Mouse (Mus musculus): ENCODE data around the gene Pcgf2.
"Not testable (repeated sequence)": the region's sequence is repeated elsewhere in the genome, so short reads cannot be mapped to it uniquely, and the experiment has no call there.

The Pcgf2 gene

GRCm38 (mm10) chr11:97660734-97661647 lies 39.3 kb downstream of the Pcgf2 start:
- CTCF ChIA-PET = interaction anchor here in 3 of 4 experiments (0.6 to 2.9 kb wide), 4 partner anchors 9 to 73 kb away, joined by 3 to 22 read pairs (median 3); no protein-coding TSS in a partner anchor
- POLR2A ChIA-PET = interaction anchor here (0.5 to 29.4 kb wide), 40 partner anchors 0 to 405 kb away, joined by 3 to 970 read pairs (median 6); partner anchors contain the start of genes Epop (in 3 of the 4), Psmb3 (in 3 of the 4), Cisd3 (in 2 of the 4) and Mllt6 (in 2 of the 4)

GRCm38 (mm10) chr11:97659990-97660714 lies 40.1 kb downstream of the Pcgf2 start:
- ChIA-PET POLR2A (interaction anchor here (0.5 to 29.4 kb wide), 31 partner anchors 1 to 384 kb away, joined by 3 to 970 read pairs (median 11); partner anchors contain the start of genes Epop (in 3 of the 4), Psmb3 (in 3 of the 4), Mllt6 (in 2 of the 4) and Pcgf2 (in 2 of the 4)), CTCF (interaction anchor here in 1 of 4 experiments (1.7 to 2.9 kb wide), 2 partner anchors 11 to 15 kb away, joined by 4 to 22 read pairs; no protein-coding TSS in a partner anchor)

DNA sequence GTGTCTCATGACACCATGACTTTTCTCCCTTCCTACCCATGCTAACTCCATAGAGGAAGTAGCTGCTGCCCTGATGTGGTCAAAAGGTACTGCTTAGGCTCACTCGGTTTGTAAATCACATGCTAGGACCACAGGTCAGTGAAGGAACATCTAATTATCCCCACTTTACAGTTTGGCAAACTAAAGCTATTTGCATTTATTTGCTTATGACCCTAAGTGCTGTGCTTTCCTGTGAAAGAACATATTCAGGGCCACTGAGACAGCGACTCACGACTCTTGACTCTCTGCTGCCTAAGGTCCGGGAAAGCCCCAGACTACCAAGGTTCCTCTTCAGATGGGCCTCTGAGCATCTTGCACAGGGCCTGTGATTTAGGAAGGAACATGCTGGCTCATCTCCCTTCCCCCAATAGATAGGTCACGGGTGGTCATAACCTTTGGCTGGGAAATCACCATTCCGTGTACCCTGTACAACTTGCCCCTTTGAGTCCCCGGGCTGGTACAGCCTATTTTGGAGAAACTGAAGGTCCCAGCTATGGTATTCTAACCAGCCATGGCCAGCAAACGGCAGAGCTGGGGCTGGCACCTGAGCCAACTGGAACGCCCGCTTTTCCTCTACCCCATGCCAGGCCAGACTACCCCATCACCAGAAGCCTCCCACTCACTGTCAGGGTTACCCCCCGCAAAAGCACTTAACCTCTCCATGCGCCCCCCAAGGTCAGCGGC lies 40.9 kb downstream of the Pcgf2 start:
- POLR2A ChIA-PET = interaction anchor here (0.6 to 29.4 kb wide), 44 partner anchors 1 to 699 kb away, joined by 3 to 970 read pairs (median 6); partner anchors contain the start of genes Cisd3 (in 3 of the 4), Psmb3 (in 3 of the 4), Epop (in 2 of the 4) and Mllt6 (in 2 of the 4)
- CTCF ChIA-PET = interaction anchor here in 3 of 4 experiments (0.5 to 4.0 kb wide), 9 partner anchors 12 to 170 kb away, joined by 3 to 31 read pairs (median 4); partner anchors contain the start of gene Epop (in 1 of the 3)

GRCm38 (mm10) chr11:97658751-97659266 lies 41.5 kb downstream of the Pcgf2 start:
- POLR2A ChIA-PET = interaction anchor here (0.5 to 29.4 kb wide), 60 partner anchors 2 to 699 kb away, joined by 3 to 970 read pairs (median 5); partner anchors contain the start of genes Psmb3 (in 4 of the 4), Cisd3 (in 3 of the 4), Epop (in 3 of the 4) and Pcgf2 (in 3 of the 4)
- CTCF ChIA-PET = interaction anchor here (0.5 to 4.0 kb wide), 18 partner anchors 9 to 345 kb away, joined by 3 to 31 read pairs (median 4); partner anchors contain the start of gene Epop (in 1 of the 4)

- ChIA-PET CTCF (interaction anchor here (0.6 to 4.0 kb wide), 17 partner anchors 7 to 348 kb away, joined by 3 to 31 read pairs (median 4); no protein-coding TSS in a partner anchor), POLR2A (interaction anchor here (0.5 to 29.4 kb wide), 52 partner anchors 8 to 483 kb away, joined by 3 to 970 read pairs (median 5); partner anchors contain the start of genes Psmb3 (in 4 of the 4), Cisd3 (in 3 of the 4), Epop (in 3 of the 4) and Pcgf2 (in 3 of the 4))
Measured at GRCm38 (mm10) chr11:97657967-97658366, 42.3 kb downstream of the Pcgf2 start.

GRCm38 (mm10) chr11:97657184-97657945 lies 42.9 kb downstream of the Pcgf2 start:
- ChIA-PET CTCF (interaction anchor here (0.6 to 4.0 kb wide), 18 partner anchors 8 to 347 kb away, joined by 3 to 31 read pairs (median 4); no protein-coding TSS in a partner anchor), POLR2A (interaction anchor here (0.6 to 29.4 kb wide), 63 partner anchors 8 to 640 kb away, joined by 3 to 970 read pairs (median 4); partner anchors contain the start of genes Psmb3 (in 4 of the 4), Cisd3 (in 3 of the 4), Epop (in 3 of the 4) and Pcgf2 (in 3 of the 4))

DNA sequence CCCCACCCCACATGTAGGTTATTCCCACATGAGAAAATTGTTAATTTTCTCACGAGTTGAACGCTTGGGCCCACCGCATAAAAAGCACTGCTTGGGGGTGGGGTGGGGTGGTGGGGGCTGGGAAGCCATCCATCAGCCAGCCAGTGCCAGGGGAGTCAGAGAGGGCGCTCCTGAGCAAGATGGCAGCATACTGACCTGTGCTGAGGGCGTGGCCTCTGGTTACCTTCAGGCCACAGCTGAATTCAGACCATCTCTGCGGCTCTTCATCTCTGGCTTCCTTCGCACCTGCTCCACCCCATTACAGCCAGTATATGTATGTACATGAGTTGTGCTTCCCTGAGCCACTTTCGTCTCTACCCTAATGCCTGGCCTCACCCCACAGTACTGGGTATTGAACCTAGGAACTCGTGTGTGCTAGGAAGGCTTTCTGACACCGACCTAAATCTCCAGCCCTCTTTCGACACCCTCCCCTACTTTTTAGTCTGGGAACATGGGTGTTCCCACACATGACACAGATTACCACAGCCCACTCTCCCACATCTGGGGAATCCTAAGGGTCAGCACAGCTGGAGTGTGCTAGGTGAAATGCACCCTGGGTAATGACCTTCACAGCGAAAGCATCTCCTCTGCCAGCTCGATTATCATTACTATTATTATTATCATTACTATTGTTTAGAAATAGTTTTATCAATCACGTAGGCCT lies 43.9 kb downstream of the Pcgf2 start:
- POLR2A ChIA-PET = interaction anchor here (0.6 to 29.4 kb wide), 43 partner anchors 9 to 570 kb away, joined by 3 to 970 read pairs (median 4); partner anchors contain the start of genes Epop (in 3 of the 4), Mllt6 (in 2 of the 4), Psmb3 (in 2 of the 4) and 1700001P01Rik (in 1 of the 4)
- CTCF ChIA-PET = interaction anchor here (0.6 to 4.0 kb wide), 16 partner anchors 9 to 782 kb away, joined by 3 to 31 read pairs (median 3); partner anchors contain the start of gene Mien1 (in 1 of the 4)

- POLR2A ChIA-PET = interaction anchor here (0.6 to 24.1 kb wide), 46 partner anchors 8 to 412 kb away, joined by 3 to 970 read pairs (median 4); partner anchors contain the start of genes Mllt6 (in 3 of the 4), Arhgap23 (in 1 of the 4), Cisd3 (in 1 of the 4) and Epop (in 1 of the 4)
- CTCF ChIA-PET = interaction anchor here (0.5 to 2.4 kb wide), 11 partner anchors 9 to 159 kb away, joined by 3 to 18 read pairs (median 6); no protein-coding TSS in a partner anchor
Measured at GRCm38 (mm10) chr11:97654210-97654609, 46.1 kb downstream of the Pcgf2 start.

DNA sequence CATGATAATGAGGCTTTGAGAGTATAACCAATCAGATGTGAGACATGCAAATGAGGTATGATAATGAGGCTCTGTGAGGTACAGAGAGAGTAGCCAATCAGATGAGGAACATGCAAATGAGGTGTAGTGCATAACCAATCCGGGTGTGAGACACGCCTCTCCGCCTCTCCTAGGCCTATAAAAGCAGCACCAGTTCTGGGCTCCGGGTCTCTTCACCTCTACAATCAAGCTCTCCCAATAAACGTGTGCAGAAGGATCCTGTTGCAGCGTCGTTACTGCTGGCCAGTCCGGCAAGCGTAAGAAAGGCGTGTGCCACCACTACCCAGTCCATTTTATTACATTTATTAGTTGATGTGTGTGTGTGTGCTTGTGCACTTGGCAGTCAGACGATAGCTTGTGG lies 46.9 kb downstream of the Pcgf2 start:
- CTCF ChIA-PET = interaction anchor here (0.5 to 2.4 kb wide), 11 partner anchors 8 to 160 kb away, joined by 3 to 18 read pairs (median 6); no protein-coding TSS in a partner anchor

DNA sequence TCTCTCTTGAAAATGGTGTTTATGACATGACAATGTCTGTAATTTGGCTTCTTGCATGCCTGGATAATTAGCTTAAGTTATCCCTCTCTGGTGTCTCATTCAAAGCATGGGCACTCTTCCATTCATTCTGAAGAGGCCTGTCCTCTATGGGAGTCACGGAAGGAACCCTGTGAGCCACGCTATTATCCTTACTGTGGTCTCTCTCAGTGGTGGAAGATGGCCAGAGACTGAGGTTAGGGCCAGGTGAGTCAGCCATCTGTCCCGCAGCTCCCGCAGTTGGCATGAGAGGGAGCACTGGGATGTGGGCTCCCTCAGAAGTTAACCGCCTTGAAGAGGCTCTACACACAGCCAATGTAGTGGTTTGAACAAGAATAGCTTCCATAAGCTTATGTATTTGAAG lies 50.0 kb downstream of the Pcgf2 start:
- ChIA-PET CTCF (interaction anchor here (0.5 to 3.1 kb wide), 13 partner anchors 13 to 578 kb away, joined by 3 to 12 read pairs (median 3); partner anchors contain the start of gene Mllt6 (in 1 of the 4)), POLR2A (interaction anchor here in 3 of 4 experiments (0.7 to 24.1 kb wide), 31 partner anchors 8 to 583 kb away, joined by 3 to 970 read pairs (median 4); partner anchors contain the start of genes Mllt6 (in 2 of the 3), Pcgf2 (in 2 of the 3), Psmb3 (in 2 of the 3) and Cisd3 (in 1 of the 3))

More for the DNA sequence above, 46.9 kb downstream of the Pcgf2 start:
- POLR2A ChIA-PET = interaction anchor here (0.6 to 24.1 kb wide), 40 partner anchors 8 to 549 kb away, joined by 3 to 970 read pairs (median 5); partner anchors contain the start of genes Mllt6 (in 4 of the 4), Cdk12 (in 1 of the 4), Cisd3 (in 1 of the 4) and Epop (in 1 of the 4)

DNA sequence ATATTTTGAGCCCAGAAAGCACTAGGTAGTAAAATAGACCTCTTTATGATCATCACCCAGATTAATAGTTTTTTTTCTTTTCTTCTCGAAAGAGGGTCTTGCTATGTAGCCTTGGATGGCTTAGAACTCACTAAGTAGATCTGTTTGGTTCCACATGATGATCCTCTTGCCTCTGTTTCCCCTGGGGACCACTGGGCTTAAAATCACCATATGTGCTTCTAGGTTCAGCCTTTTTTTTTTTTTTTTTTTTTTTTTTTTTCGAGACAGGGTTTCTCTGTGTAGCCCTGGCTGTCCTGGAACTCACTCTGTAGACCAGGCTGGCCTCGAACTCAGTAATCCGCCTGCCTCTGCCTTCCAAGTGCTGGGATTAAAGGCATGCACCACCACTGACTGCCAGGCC lies 51.8 kb downstream of the Pcgf2 start:
- POLR2A ChIA-PET = interaction anchor here in 2 of 4 experiments (0.8 to 24.1 kb wide), 5 partner anchors 11 to 24 kb away, joined by 3 to 970 read pairs (median 221); partner anchors contain the start of gene Mllt6 (in 2 of the 2)
- CTCF ChIA-PET = not testable (repeated sequence)

GRCm38 (mm10) chr11:97644834-97645233 lies 55.5 kb downstream of the Pcgf2 start:
- CTCF ChIA-PET = interaction anchor here (0.5 to 6.3 kb wide), 142 partner anchors 8 to 550 kb away, joined by 3 to 174 read pairs (median 5); partner anchors contain the start of genes Epop (in 4 of the 4), Psmb3 (in 4 of the 4), Mllt6 (in 3 of the 4) and Pcgf2 (in 3 of the 4)
- POLR2A ChIA-PET = interaction anchor here (0.5 to 7.6 kb wide), 85 partner anchors 8 to 409 kb away, joined by 3 to 221 read pairs (median 5); partner anchors contain the start of genes Cisd3 (in 3 of the 4), Epop (in 3 of the 4), Mllt6 (in 3 of the 4) and Pcgf2 (in 3 of the 4)

DNA sequence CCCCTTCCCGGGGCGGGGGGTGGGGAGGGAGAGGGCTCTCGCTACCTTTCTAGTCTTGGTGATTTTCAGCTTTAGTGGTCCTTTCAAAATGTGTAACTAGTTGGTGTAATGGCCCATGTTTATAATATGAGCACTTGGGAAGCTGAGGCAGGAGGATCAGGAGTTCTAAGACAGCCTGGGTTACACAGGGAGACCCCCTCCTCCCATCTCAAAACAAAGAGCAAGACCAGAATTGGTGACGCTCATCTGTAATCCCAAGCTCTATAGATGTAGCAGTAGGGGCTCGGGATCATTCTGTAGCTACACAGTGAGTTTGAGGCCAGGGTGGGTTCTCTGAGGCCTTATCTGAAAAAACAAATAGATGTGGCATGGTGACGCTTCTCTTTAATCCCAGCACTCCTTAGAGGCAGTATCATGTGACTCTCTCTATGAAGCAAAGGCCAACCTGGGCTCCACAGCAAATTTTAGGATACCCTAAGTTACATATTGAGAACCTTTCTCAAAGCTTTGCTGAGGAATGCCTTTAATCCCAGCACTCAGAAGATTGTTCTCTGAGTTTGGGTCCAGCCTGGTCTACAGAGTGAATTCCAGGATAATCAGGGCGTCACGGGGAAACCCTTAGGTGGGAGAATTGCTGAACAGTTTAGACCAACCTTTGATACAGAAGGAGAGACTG lies 56.8 kb downstream of the Pcgf2 start:
- POLR2A ChIA-PET = interaction anchor here (0.6 to 7.6 kb wide), 21 partner anchors 11 to 245 kb away, joined by 3 to 221 read pairs (median 6); partner anchors contain the start of genes Epop (in 2 of the 4), Mllt6 (in 2 of the 4) and Pcgf2 (in 1 of the 4)
- CTCF ChIA-PET = interaction anchor here (0.6 to 6.3 kb wide), 17 partner anchors 11 to 74 kb away, joined by 3 to 174 read pairs (median 10); partner anchors contain the start of genes Mllt6 (in 1 of the 4) and Psmb3 (in 1 of the 4)
